Mouse (Mus musculus) ES-Bruce4 (cell line): Measurements from ENCODE around the gene Cntrl. TPM values are rescaled to one million over a fixed set of nuclear protein-coding genes. Genes with fewer than 3 reads are reported as not detected.

ENCODE experiments used
- H3K27ac ChIP-seq: 2 replicates; pipeline ENCODE4 v1.5.1; 2012; ENCODE audit warnings: low read length, inconsistent platforms; ENCODE audit not compliant: insufficient read depth
- H3K27me3 ChIP-seq: 2 replicates; pipeline ENCODE4 v1.6.1; 2012; ENCODE audit warnings: mild to moderate bottlenecking, low read length, inconsistent platforms; ENCODE audit not compliant: control insufficient read depth, poor library complexity, insufficient read depth, severe bottlenecking
- H3K36me3 ChIP-seq: 2 replicates; pipeline ENCODE4 v1.6.1; 2012; ENCODE audit warnings: inconsistent platforms, mild to moderate bottlenecking, low read length, moderate library complexity; ENCODE audit not compliant: control insufficient read depth, poor library complexity, insufficient read depth, severe bottlenecking
- H3K4me1 ChIP-seq: one replicate; pipeline ENCODE4 v1.8.1; 2011; ENCODE audit warnings: low read length; ENCODE audit not compliant: control insufficient read depth, insufficient read depth
- H3K4me3 ChIP-seq: 2 replicates; pipeline ENCODE4 v1.5.1; 2011; ENCODE audit warnings: low read depth, mild to moderate bottlenecking, low read length
- H3K9ac ChIP-seq: 2 replicates; pipeline ENCODE4 v1.6.1; 2012; ENCODE audit warnings: low read depth, mild to moderate bottlenecking, inconsistent platforms; ENCODE audit not compliant: poor library complexity, severe bottlenecking
- H3K9me3 ChIP-seq: replicated peaks from 2 replicates; pipeline ENCODE4 v1.6.1; 2012; ENCODE audit warnings: mild to moderate bottlenecking, low read length, inconsistent platforms; ENCODE audit not compliant: control insufficient read depth, poor library complexity, insufficient read depth, severe bottlenecking
- CTCF ChIP-seq: IDR thresholded peaks from one replicate; pipeline ENCODE4 v1.8.1; 2011; ENCODE audit warnings: low read depth, low read length
- EP300 ChIP-seq: IDR thresholded peaks from 2 replicates; pipeline ENCODE4 v1.6.1; 2011; ENCODE audit warnings: low read depth, low read length; ENCODE audit not compliant: insufficient read depth
- POLR2A ChIP-seq: IDR thresholded peaks from one replicate; pipeline ENCODE4 v1.8.1; 2011; ENCODE audit warnings: low read length; ENCODE audit not compliant: insufficient read depth
- polyA plus RNA-seq: library from polyadenylated mRNA; stranded (reverse); fragments of >200 nt; gene quantifications from 2 replicates; pipeline ENCODE4 v1.2.4, GENCODE M21; 2011; ENCODE audit warnings: low read depth; ENCODE audit not compliant: missing spikeins, insufficient read depth, insufficient read length

Gene Cntrl
- polyA plus RNA-seq, 1 experiment = 48.2 TPM

DNA sequence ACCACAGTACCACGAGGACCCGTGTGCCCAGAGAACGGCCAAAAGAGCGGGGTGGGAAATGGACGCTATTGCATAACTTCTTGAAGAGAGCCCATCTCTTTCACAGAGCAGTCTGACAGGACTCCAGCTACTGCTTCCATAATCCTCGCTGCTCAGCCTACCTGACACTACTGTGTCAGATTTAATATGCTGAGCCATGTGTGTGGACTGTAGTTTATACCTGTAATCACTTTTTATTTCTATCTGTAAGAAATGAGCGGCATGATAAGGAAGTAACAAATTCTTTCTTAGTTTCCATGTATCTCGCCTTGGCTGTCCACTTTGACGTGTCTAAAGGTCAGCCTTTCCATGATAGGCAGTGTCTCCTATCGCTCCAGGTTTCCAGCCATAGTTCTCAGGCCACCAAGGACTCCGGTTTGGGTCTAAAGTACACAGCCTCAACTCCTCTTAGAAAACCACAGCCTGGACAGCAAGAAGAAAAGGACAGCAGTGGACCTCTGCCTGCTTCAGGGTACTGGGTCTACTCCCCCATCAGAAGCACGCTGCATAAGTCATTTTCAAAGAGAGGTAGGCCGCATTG is 42.1 kb downstream of the Cntrl start:
- Histone ChIP-seq H3K9me3 (no peaks in the 10 kb centered on the region), H3K4me1 (no peaks in the 10 kb centered on the region), H3K4me3 (no peak overlapping the region), H3K36me3 (peaks cover 21% of the 10 kb centered on the region), H3K27ac (no peak overlapping the region), H3K27me3 (no peaks in the 10 kb centered on the region), H3K9ac (no peak overlapping the region)
- no peak for TF ChIP-seq POLR2A
- no peak for TF ChIP-seq EP300
- no peak for TF ChIP-seq CTCF

DNA sequence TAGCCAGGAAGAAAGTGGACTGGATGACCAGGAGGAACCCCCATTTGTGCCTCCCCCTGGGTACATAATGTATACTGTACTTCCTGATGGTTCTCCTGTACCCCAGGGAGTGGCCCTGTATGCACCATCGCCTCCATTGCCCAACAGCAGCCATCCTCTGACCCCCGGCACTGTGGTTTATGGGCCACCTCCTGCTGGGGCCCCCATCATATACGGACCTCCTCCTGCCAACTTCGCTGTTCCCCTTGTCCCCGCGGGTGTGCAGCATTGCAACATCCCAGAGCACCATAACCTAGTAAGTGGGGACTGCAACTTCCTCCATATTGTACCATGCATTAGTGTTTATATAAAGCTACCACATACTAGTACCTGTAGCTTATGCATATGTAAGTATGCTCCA is 43.9 kb downstream of the Cntrl start:
- H3K4me1 ChIP-seq = no peaks in the 10 kb centered on the region
- TF ChIP-seq POLR2A = no peak
- no peaks in the 10 kb centered on the region for H3K27me3 ChIP-seq
- no peak overlapping the region for H3K27ac ChIP-seq
- H3K4me3 ChIP-seq = no peak overlapping the region
- H3K9ac ChIP-seq = no peak overlapping the region
- peaks cover 13% of the 10 kb centered on the region for H3K36me3 ChIP-seq
- H3K9me3 ChIP-seq = no peaks in the 10 kb centered on the region

DNA sequence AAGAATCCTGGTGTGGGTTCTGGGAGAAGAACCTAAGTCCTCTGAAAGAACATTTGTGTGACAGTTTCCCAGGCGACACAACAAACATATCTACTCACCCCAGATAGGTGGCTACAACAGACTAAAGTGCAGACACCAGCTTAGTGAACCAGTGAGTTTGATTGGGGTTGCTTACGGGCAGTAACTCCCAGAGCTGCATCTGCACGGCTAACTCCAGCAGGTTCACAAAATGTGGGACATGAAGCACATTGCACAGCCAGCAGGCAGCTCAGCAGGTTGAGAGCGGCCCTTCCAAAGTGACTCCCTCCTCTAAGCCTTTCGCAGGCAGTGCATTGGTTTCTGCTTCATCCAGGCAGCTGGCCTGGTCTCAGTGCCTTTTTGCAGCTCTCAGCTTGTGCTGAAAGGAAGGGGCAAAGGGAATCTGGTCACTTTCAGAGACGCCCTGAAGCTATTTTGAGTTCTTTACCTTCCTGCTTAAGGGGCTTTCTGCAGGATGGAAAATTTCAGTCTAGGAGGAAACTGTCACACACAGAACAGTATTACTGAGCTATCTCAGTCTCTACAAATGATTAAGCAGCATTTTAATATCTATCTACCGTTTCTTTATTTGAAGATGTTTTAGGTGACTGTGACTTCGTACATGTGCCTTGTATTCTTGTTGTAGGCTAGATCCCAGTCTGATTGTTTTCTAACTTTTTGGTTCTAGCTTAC is 44.7 kb downstream of the Cntrl start:
- H3K4me3 ChIP-seq = no peak overlapping the region
- H3K4me1 ChIP-seq = no peaks in the 10 kb centered on the region
- no peak overlapping the region for H3K9ac ChIP-seq
- no peak for TF ChIP-seq CTCF
- TF ChIP-seq EP300 = no peak
- no peak for TF ChIP-seq POLR2A
- H3K27me3 ChIP-seq = no peaks in the 10 kb centered on the region
- H3K27ac ChIP-seq = no peak overlapping the region
- no peaks in the 10 kb centered on the region for H3K9me3 ChIP-seq
- H3K36me3 ChIP-seq = peaks cover 13% of the 10 kb centered on the region

DNA sequence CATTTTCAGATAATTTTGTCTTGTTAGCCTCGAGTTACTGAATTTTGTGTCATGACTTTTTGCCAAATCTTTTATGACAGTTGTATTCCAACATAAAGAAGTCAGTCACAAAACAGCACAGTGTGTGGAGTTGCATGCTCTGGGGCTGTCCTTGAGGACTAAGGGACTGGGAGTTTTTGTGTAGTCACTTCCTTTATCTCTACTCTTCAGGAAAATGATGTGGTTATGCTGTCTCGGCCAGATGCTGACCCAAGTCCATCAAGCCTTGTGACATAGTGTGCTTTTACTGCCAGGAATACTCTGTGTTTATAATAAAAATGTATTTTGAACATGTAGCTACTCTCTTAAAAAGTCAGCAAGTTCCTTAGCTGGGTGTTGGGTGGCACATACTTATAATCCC is 47.7 kb downstream of the Cntrl start:
- Histone ChIP-seq H3K9ac (no peak overlapping the region), H3K36me3 (peaks cover 8% of the 10 kb centered on the region), H3K27me3 (no peaks in the 10 kb centered on the region), H3K4me3 (no peak overlapping the region), H3K9me3 (no peaks in the 10 kb centered on the region), H3K27ac (no peak overlapping the region), H3K4me1 (no peaks in the 10 kb centered on the region)
- TF ChIP-seq CTCF (no peak), EP300 (no peak), POLR2A (no peak)

DNA sequence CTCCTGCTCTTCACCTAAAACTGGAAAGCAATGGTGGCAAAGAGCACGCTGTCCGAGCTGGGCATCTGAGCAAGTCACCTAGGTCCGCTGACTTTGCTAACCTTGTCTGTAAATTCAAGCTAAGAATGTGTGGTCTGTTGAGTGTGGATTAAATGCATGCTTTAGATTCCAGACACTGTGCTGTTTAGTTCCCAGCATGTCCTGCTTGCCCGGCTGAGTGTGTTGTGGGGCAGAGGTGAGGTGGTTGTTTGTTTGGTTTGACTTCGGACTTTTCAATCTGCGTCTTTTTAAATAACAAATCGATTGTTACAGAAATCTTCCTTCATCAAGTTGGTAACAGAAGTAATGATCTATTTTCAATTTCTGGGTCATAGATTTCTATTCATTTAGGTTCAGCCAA is 48.5 kb downstream of the Cntrl start:
- H3K27ac ChIP-seq = no peak overlapping the region
- peaks cover 11% of the 10 kb centered on the region for H3K36me3 ChIP-seq
- no peak overlapping the region for H3K9ac ChIP-seq
- H3K4me3 ChIP-seq = no peak overlapping the region
- TF ChIP-seq EP300 (no peak), POLR2A (no peak), CTCF (no peak)
- no peaks in the 10 kb centered on the region for H3K9me3 ChIP-seq
- no peaks in the 10 kb centered on the region for H3K27me3 ChIP-seq
- no peaks in the 10 kb centered on the region for H3K4me1 ChIP-seq

DNA sequence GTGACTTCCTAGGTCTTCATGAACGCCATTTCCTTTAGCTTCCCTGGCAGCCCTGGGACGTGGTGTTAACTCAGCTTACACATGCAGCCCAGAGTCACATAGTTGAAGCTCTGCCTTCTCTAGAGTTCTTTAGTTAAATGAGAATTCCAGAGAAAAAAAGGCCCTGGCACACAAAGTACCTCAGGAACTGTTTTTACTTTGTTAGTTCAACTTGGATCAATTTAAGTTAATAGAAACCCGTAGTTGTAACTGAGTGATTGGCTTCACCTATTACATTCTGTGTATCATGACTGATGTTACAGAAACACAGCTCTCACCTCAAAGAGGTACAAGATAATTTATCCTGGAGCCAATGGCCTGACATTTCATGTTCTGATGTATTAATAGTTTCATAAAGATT is 49.1 kb downstream of the Cntrl start:
- no peak overlapping the region for H3K9ac ChIP-seq
- no peaks in the 10 kb centered on the region for H3K9me3 ChIP-seq
- H3K4me3 ChIP-seq = no peak overlapping the region
- H3K36me3 ChIP-seq = peaks cover 15% of the 10 kb centered on the region
- no peak overlapping the region for H3K27ac ChIP-seq
- no peaks in the 10 kb centered on the region for H3K4me1 ChIP-seq
- TF ChIP-seq EP300 = no peak
- H3K27me3 ChIP-seq = no peaks in the 10 kb centered on the region
